Mouse (Mus musculus): ENCODE data around the gene Parp9.
"Not testable (repeated sequence)": the region's sequence is repeated elsewhere in the genome, so short reads cannot be mapped to it uniquely, and the experiment has no call there.

Gene Parp9

GRCm38 (mm10) chr16:35938211-35939151, at the start of gene Parp9, which contains the start of gene Dtx3l:
Parp9 (plus strand) TSS chr16:35938470.
Dtx3l (minus strand) TSS chr16:35939151.
- peak; percentile 40 for DNase-seq

- DNase-seq = no peak
These were observed 49.4 kb upstream of the Parp9 start for GRCm38 (mm10) chr16:35888910-35889309.

GRCm38 (mm10) chr16:35890645-35891044, 47.6 kb upstream of the Parp9 start:
- DNase-seq = no peak

- not testable (repeated sequence) for DNase-seq
These were observed 46.7 kb upstream of the Parp9 start for GRCm38 (mm10) chr16:35891603-35892002.

GRCm38 (mm10) chr16:35894997-35895396, 43.3 kb upstream of the Parp9 start:
- no peak for DNase-seq

GRCm38 (mm10) chr16:35900541-35900940, 37.7 kb upstream of the Parp9 start:
- no peak for DNase-seq

- no peak for DNase-seq
These were observed 35.1 kb upstream of the Parp9 start for GRCm38 (mm10) chr16:35903014-35903640.

- no peak for DNase-seq
These were observed 34.0 kb upstream of the Parp9 start for GRCm38 (mm10) chr16:35904121-35904736.

- DNase-seq = no peak
These were observed 32.9 kb upstream of the Parp9 start for GRCm38 (mm10) chr16:35905355-35905754.

- no peak for DNase-seq
These were observed 32.3 kb upstream of the Parp9 start for GRCm38 (mm10) chr16:35905819-35906485.

GRCm38 (mm10) chr16:35906887-35907286, 31.4 kb upstream of the Parp9 start:
- no peak for DNase-seq

- DNase-seq = no peak
These were observed 30.7 kb upstream of the Parp9 start for GRCm38 (mm10) chr16:35907432-35908201.

- DNase-seq = no peak
These were observed 26.8 kb upstream of the Parp9 start for GRCm38 (mm10) chr16:35911449-35911848.

- DNase-seq = no peak
These were observed 24.7 kb upstream of the Parp9 start for GRCm38 (mm10) chr16:35913526-35913925.

GRCm38 (mm10) chr16:35914301-35914700, 24.0 kb upstream of the Parp9 start:
- no peak for DNase-seq

- DNase-seq = no peak
These were observed 19.3 kb upstream of the Parp9 start for GRCm38 (mm10) chr16:35918721-35919543.

GRCm38 (mm10) chr16:35921676-35922235, 16.5 kb upstream of the Parp9 start:
- DNase-seq = no peak

- no peak for DNase-seq
These were observed 15.9 kb upstream of the Parp9 start for GRCm38 (mm10) chr16:35922301-35922895.

GRCm38 (mm10) chr16:35923546-35924198, 14.6 kb upstream of the Parp9 start:
- DNase-seq = no peak

- no peak for DNase-seq
These were observed 13.9 kb upstream of the Parp9 start for GRCm38 (mm10) chr16:35924341-35924740.

Measured in right cerebral cortex, postnatal 25 days (tissue).